Mouse (Mus musculus): ENCODE results near the gene Rtp1.

Rtp1 gene

GRCm38 (mm10) chr16:23449946-23450345 lies 21.0 kb downstream of the Rtp1 start:
- in situ Hi-C loops (cut with MboI; ENCODE audit: low pct_unique_long_range_greater_than_20kb in 1 of 2, low sequenced_read_pairs in 2 of 2, unreplicated experiment in 1 of 2): loop anchor here (10.0 kb wide), 4 partner anchors 95 to 505 kb away; partner anchors contain the start of gene Sst (in 1 of the 2)

GRCm38 (mm10) chr16:23450816-23451215 lies 21.9 kb downstream of the Rtp1 start:
- in situ Hi-C loops (cut with MboI; ENCODE audit: low pct_unique_long_range_greater_than_20kb in 1 of 2, low sequenced_read_pairs in 2 of 2, unreplicated experiment in 1 of 2): loop anchor here (10.0 kb wide), 3 partner anchors 94 to 504 kb away; no protein-coding TSS in a partner anchor

GRCm38 (mm10) chr16:23452476-23452875 lies 23.5 kb downstream of the Rtp1 start:
- in situ Hi-C loops (cut with MboI; ENCODE audit: low pct_unique_long_range_greater_than_20kb in 1 of 2, low sequenced_read_pairs in 2 of 2, unreplicated experiment in 1 of 2): loop anchor here (10.0 kb wide), 3 partner anchors 92 to 502 kb away; no protein-coding TSS in a partner anchor

GRCm38 (mm10) chr16:23454376-23454775 lies 25.4 kb downstream of the Rtp1 start:
- in situ Hi-C loops (cut with MboI; ENCODE audit: low pct_unique_long_range_greater_than_20kb in 1 of 2, low sequenced_read_pairs in 2 of 2, unreplicated experiment in 1 of 2): loop anchor here (10.0 kb wide), 3 partner anchors 90 to 500 kb away; no protein-coding TSS in a partner anchor

GRCm38 (mm10) chr16:23456534-23456933 lies 27.6 kb downstream of the Rtp1 start:
- in situ Hi-C loops (cut with MboI; ENCODE audit: low pct_unique_long_range_greater_than_20kb in 1 of 2, low sequenced_read_pairs in 2 of 2, unreplicated experiment in 1 of 2): loop anchor here (10.0 kb wide), 3 partner anchors 88 to 498 kb away; no protein-coding TSS in a partner anchor

GRCm38 (mm10) chr16:23457338-23457737 lies 28.4 kb downstream of the Rtp1 start:
- in situ Hi-C loops (cut with MboI; ENCODE audit: low pct_unique_long_range_greater_than_20kb in 1 of 2, low sequenced_read_pairs in 2 of 2, unreplicated experiment in 1 of 2): loop anchor here (10.0 kb wide), 3 partner anchors 87 to 497 kb away; no protein-coding TSS in a partner anchor

GRCm38 (mm10) chr16:23458906-23459588 lies 30.1 kb downstream of the Rtp1 start:
- in situ Hi-C loops (cut with MboI; ENCODE audit: low pct_unique_long_range_greater_than_20kb in 1 of 2, low sequenced_read_pairs in 2 of 2, unreplicated experiment in 1 of 2): loop anchor here (10.0 kb wide), 3 partner anchors 86 to 496 kb away; no protein-coding TSS in a partner anchor

GRCm38 (mm10) chr16:23463671-23464347 lies 34.9 kb downstream of the Rtp1 start:
- in situ Hi-C loops (cut with MboI; ENCODE audit: low pct_unique_long_range_greater_than_20kb in 1 of 2, low sequenced_read_pairs in 2 of 2, unreplicated experiment in 1 of 2): no loop called here

- in situ Hi-C loops (cut with MboI; ENCODE audit: low pct_unique_long_range_greater_than_20kb in 1 of 2, low sequenced_read_pairs in 2 of 2, unreplicated experiment in 1 of 2): no loop called here
These were observed 42.6 kb downstream of the Rtp1 start for GRCm38 (mm10) chr16:23471551-23471950.

- in situ Hi-C loops (cut with MboI; ENCODE audit: low pct_unique_long_range_greater_than_20kb in 1 of 2, low sequenced_read_pairs in 2 of 2, unreplicated experiment in 1 of 2): no loop called here
These were observed 43.1 kb downstream of the Rtp1 start for GRCm38 (mm10) chr16:23472046-23472445.

GRCm38 (mm10) chr16:23475651-23476050 lies 46.7 kb downstream of the Rtp1 start:
- in situ Hi-C loops (cut with MboI; ENCODE audit: low pct_unique_long_range_greater_than_20kb in 1 of 2, low sequenced_read_pairs in 2 of 2, unreplicated experiment in 1 of 2): no loop called here

GRCm38 (mm10) chr16:23476598-23476997 lies 47.7 kb downstream of the Rtp1 start:
- in situ Hi-C loops (cut with MboI; ENCODE audit: low pct_unique_long_range_greater_than_20kb in 1 of 2, low sequenced_read_pairs in 2 of 2, unreplicated experiment in 1 of 2): no loop called here

- in situ Hi-C loops (cut with MboI; ENCODE audit: low pct_unique_long_range_greater_than_20kb in 1 of 2, low sequenced_read_pairs in 2 of 2, unreplicated experiment in 1 of 2): no loop called here
These were observed 51.1 kb downstream of the Rtp1 start for GRCm38 (mm10) chr16:23479872-23480603.

- in situ Hi-C loops (cut with MboI; ENCODE audit: low pct_unique_long_range_greater_than_20kb in 1 of 2, low sequenced_read_pairs in 2 of 2, unreplicated experiment in 1 of 2): no loop called here
These were observed 53.3 kb downstream of the Rtp1 start for GRCm38 (mm10) chr16:23482218-23482617.

GRCm38 (mm10) chr16:23482846-23483245 lies 53.9 kb downstream of the Rtp1 start:
- in situ Hi-C loops (cut with MboI; ENCODE audit: low pct_unique_long_range_greater_than_20kb in 1 of 2, low sequenced_read_pairs in 2 of 2, unreplicated experiment in 1 of 2): no loop called here

GRCm38 (mm10) chr16:23483292-23483691 lies 54.4 kb downstream of the Rtp1 start:
- in situ Hi-C loops (cut with MboI; ENCODE audit: low pct_unique_long_range_greater_than_20kb in 1 of 2, low sequenced_read_pairs in 2 of 2, unreplicated experiment in 1 of 2): no loop called here

Measured in mouse embryonic stem cell (cell line).